Mouse (Mus musculus) hindbrain, embryonic 11.5 days (tissue): ENCODE measurements around the gene Katnal1. TPM values are rescaled to one million over a fixed set of nuclear protein-coding genes. Genes with fewer than 3 reads are reported as not detected.

Experiments
- ATAC-seq: fragments of 200-750 bp; cut with Nextera tagmentation; 2 replicates; pipeline ENCODE4 v1.8.0; 2017; ENCODE audit warnings: mild to moderate bottlenecking, moderate TSS enrichment, moderate library complexity; ENCODE audit not compliant: low FRiP score
- DNase-seq: peaks from one replicate; pipeline ENCODE4 v3.0.0-alpha.2; 2015; ENCODE audit warnings: low spot score
- H3K27ac ChIP-seq: fragments of 300-500 bp; sonication (generic); 2 replicates; pipeline ENCODE4 v1.5.1; 2014; ENCODE audit warnings: mild to moderate bottlenecking, low read depth, low read length
- H3K27me3 ChIP-seq: fragments of 300-500 bp; sonication (generic); 2 replicates; pipeline ENCODE4 v1.6.1; 2014; ENCODE audit warnings: mild to moderate bottlenecking, low read length, moderate library complexity, mixed read lengths; ENCODE audit not compliant: control insufficient read depth, insufficient read depth
- H3K36me3 ChIP-seq: fragments of 300-500 bp; sonication (generic); 2 replicates; pipeline ENCODE4 v1.6.1; 2014; ENCODE audit warnings: mild to moderate bottlenecking, low read length, moderate library complexity, mixed read lengths; ENCODE audit not compliant: control insufficient read depth, insufficient read depth
- H3K4me1 ChIP-seq: fragments of 300-500 bp; sonication (generic); replicated peaks from 2 replicates; pipeline ENCODE4 v1.6.1; 2014; ENCODE audit warnings: low read length, mixed read lengths; ENCODE audit not compliant: control insufficient read depth, insufficient read depth
- H3K4me2 ChIP-seq: fragments of 300-500 bp; sonication (generic); replicated peaks from 2 replicates; pipeline ENCODE4 v1.6.1; 2014; ENCODE audit warnings: mild to moderate bottlenecking, low read depth, low read length
- H3K4me3 ChIP-seq: fragments of 300-500 bp; sonication (generic); 2 replicates; pipeline ENCODE4 v1.5.1; 2014; ENCODE audit warnings: low read depth, low read length
- H3K9ac ChIP-seq: fragments of 300-500 bp; sonication (generic); 2 replicates; pipeline ENCODE4 v1.6.1; 2014; ENCODE audit warnings: low read depth, low read length
- H3K9me3 ChIP-seq: fragments of 300-500 bp; sonication (generic); 2 replicates; pipeline ENCODE4 v1.6.1; 2016; ENCODE audit warnings: low read length; ENCODE audit not compliant: control insufficient read depth
- WGBS: fragments of 180-500 bp; shearing (Covaris S2); extraction: QIAGEN DNeasy Blood & Tissue Kit; methylation state at CpG from one replicate; pipeline ENCODE4 v1.1.7; 2014; 5-methylcytosine and 5-hydroxymethylcytosine counted together
- polyA plus RNA-seq: library from polyadenylated mRNA; unstranded; fragments of >200 nt; fragmentation: Nextera tagmentation; extraction: Ambion mirVana; gene quantifications from 2 replicates; pipeline ENCODE4 v1.2.1, GENCODE M21; 2014

The Katnal1 gene
- polyA plus RNA-seq, 1 experiment from 2014 or later: 32.1 TPM

- DNase-seq (no peak), ATAC-seq (no peak)
- Histone ChIP-seq H3K4me1 (no peaks in the 10 kb centered on the region), H3K4me3 (no peak overlapping the region), H3K9ac (no peak overlapping the region), H3K36me3 (0 out of 2 replicates have a peak, but pooled peaks cover 4% of the 10 kb centered on the region), H3K4me2 (no peak overlapping the region), H3K27ac (no peak overlapping the region), H3K27me3 (no peaks in the 10 kb centered on the region), H3K9me3 (no peaks in the 10 kb centered on the region)
- WGBS: 89% methylated on average over 10 of the region's 10 CpGs
Observed at GRCm38 (mm10) chr5:148896515-148896914, 32.6 kb downstream of the Katnal1 start.

GRCm38 (mm10) chr5:148895833-148896232, 33.3 kb downstream of the Katnal1 start:
- DNase-seq: no peak
- H3K27me3 ChIP-seq: no peaks in the 10 kb centered on the region
- H3K9me3 ChIP-seq: no peaks in the 10 kb centered on the region
- WGBS: 93% methylated on average over 7 of the region's 7 CpGs
- no peak overlapping the region for H3K9ac ChIP-seq
- H3K27ac ChIP-seq: no peak overlapping the region
- ATAC-seq: no peak
- H3K4me1 ChIP-seq: no peaks in the 10 kb centered on the region
- 0 out of 2 replicates have a peak, but pooled peaks cover 4% of the 10 kb centered on the region for H3K36me3 ChIP-seq
- no peak overlapping the region for H3K4me2 ChIP-seq
- no peak overlapping the region for H3K4me3 ChIP-seq

GRCm38 (mm10) chr5:148895034-148895433, 34.1 kb downstream of the Katnal1 start:
- WGBS: 49% methylated on average over 5 of the region's 5 CpGs
- Histone ChIP-seq H3K4me2 (no peak overlapping the region), H3K9ac (no peak overlapping the region), H3K27ac (no peak overlapping the region), H3K36me3 (peaks cover 9% of the 10 kb centered on the region), H3K9me3 (no peaks in the 10 kb centered on the region), H3K4me1 (no peaks in the 10 kb centered on the region), H3K27me3 (no peaks in the 10 kb centered on the region), H3K4me3 (no peak overlapping the region)
- ATAC-seq: no peak
- no peak for DNase-seq

GRCm38 (mm10) chr5:148890237-148890636, 38.9 kb downstream of the Katnal1 start:
- no peak for ATAC-seq
- Histone ChIP-seq H3K36me3 (peaks cover 12% of the 10 kb centered on the region), H3K4me2 (no peak overlapping the region)

DNA sequence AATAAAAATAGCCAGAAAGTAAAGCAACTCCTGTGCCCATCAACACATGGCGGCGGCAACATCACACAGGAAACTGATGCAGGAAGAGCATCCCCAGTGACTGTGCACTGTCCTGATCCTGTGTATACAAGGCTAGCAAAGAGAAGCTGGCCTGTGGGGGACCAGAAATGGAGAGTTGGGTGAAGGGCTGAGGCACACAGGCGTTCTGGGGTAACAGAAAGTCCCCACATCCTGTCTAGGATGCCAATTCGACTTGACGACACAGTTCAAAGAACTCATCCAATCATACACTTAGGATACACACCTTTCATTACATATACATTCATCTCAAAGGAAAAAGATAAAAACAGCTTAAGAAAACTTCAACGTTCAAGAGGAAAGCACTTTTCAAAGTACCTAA, 41.1 kb downstream of the Katnal1 start:
- ATAC-seq (no peak), DNase-seq (no peak)
- Histone ChIP-seq H3K9ac (no peak overlapping the region), H3K4me3 (no peak overlapping the region), H3K4me2 (no peak overlapping the region), H3K4me1 (no peaks in the 10 kb centered on the region), H3K9me3 (no peaks in the 10 kb centered on the region), H3K36me3 (peaks cover 11% of the 10 kb centered on the region), H3K27ac (no peak overlapping the region), H3K27me3 (no peaks in the 10 kb centered on the region)
- WGBS: 92% methylated on average over 6 of the region's 6 CpGs

More at GRCm38 (mm10) chr5:148890237-148890636, 38.9 kb downstream of the Katnal1 start:
- DNase-seq: no peak
- H3K4me3 ChIP-seq: no peak overlapping the region
- no peak overlapping the region for H3K27ac ChIP-seq
- no peak overlapping the region for H3K9ac ChIP-seq
- WGBS: 96% methylated on average over 4 of the region's 4 CpGs
- no peaks in the 10 kb centered on the region for H3K4me1 ChIP-seq
- no peaks in the 10 kb centered on the region for H3K27me3 ChIP-seq
- H3K9me3 ChIP-seq: no peaks in the 10 kb centered on the region

DNA sequence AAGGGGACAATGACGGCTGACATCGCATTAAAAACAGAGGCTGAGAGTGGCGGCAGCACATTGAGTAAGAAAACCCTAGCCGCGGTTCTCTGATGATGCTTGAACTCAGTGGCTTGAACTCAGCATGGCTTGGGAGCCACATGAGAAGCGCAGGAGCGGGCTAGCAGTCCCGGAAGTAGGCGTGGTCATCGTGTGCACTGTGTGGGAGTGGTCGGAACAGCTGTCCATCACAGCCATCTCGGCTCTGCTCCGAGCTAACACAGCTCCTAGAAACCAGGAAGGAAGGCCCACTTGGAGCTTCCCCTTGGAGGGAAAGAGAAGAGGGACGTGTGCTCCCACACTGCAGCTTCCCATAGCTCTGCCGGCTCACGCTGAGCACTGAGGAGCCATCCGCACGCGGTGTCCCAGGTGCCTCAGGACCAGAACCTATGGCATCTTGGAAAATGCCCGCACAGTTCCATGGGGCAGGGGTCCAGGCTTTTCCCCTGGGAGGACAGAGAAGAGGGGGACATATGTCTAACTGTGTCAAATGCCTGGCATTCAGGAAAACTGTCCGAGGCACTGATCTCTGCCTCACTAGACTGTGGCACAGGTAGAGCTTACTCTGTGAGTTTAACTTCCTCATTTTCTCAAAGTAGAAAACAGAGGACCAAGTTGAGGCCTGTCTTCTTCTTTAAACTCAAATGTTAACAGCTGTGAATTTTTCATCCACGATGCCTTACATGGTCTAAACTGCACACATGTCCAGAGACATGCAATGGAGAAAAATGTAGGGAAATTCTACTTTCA, 43.1 kb downstream of the Katnal1 start:
- peaks cover 8% of the 10 kb centered on the region for H3K36me3 ChIP-seq

GRCm38 (mm10) chr5:148883671-148884070, 45.4 kb downstream of the Katnal1 start:
- no peak overlapping the region for H3K27ac ChIP-seq
- WGBS: 88% methylated on average over 8 of the region's 8 CpGs
- H3K9ac ChIP-seq: no peak overlapping the region
- no peaks in the 10 kb centered on the region for H3K4me1 ChIP-seq
- DNase-seq: no peak
- no peak overlapping the region for H3K4me3 ChIP-seq
- no peak for ATAC-seq
- H3K27me3 ChIP-seq: no peaks in the 10 kb centered on the region
- H3K4me2 ChIP-seq: no peak overlapping the region
- peaks cover 5% of the 10 kb centered on the region; the same call in 1 of the 2 replicates for H3K36me3 ChIP-seq
- no peaks in the 10 kb centered on the region for H3K9me3 ChIP-seq

More for the DNA sequence above, 43.1 kb downstream of the Katnal1 start:
- Histone ChIP-seq H3K9ac (peak overlapping the region; percentile 27; the same call in 1 of the 2 replicates), H3K4me2 (peak overlapping the region; percentile 31; the same call in 1 of the 2 replicates), H3K27me3 (no peaks in the 10 kb centered on the region), H3K9me3 (no peaks in the 10 kb centered on the region), H3K27ac (no peak overlapping the region), H3K4me1 (no peaks in the 10 kb centered on the region), H3K4me3 (peak overlapping the region; percentile 6; the same call in 1 of the 2 replicates)
- WGBS: 33% methylated on average over 22 of the region's 22 CpGs
- peak; percentile 83 for DNase-seq
- ATAC-seq: peak; percentile 90

DNA sequence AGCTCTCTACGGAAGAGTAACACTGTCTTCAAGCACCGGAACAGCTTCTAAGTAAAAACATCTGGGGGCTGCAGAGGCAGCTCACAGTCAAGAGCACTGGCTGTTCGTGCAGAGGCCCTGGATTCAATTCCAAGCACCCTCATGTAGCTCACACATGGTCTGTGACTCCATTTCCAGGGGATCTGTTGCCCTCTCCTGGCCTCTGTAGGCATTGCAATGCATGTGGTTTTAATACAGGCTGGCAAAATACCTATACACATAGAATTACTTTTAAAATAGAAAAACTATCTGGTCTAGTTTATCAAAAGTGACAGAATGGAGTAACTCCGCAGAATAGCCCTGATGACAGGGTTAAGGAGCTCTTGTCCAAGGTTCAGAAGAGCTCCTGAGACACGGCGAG, 49.9 kb downstream of the Katnal1 start:
- Histone ChIP-seq H3K9me3 (no peaks in the 10 kb centered on the region), H3K27me3 (no peaks in the 10 kb centered on the region), H3K27ac (no peak overlapping the region), H3K4me2 (no peak overlapping the region), H3K4me3 (no peak overlapping the region), H3K36me3 (peaks cover 5% of the 10 kb centered on the region; the same call in 1 of the 2 replicates), H3K9ac (no peak overlapping the region), H3K4me1 (no peaks in the 10 kb centered on the region)
- ATAC-seq (no peak), DNase-seq (no peak)
- WGBS: 84% methylated on average over 6 of the region's 6 CpGs

DNA sequence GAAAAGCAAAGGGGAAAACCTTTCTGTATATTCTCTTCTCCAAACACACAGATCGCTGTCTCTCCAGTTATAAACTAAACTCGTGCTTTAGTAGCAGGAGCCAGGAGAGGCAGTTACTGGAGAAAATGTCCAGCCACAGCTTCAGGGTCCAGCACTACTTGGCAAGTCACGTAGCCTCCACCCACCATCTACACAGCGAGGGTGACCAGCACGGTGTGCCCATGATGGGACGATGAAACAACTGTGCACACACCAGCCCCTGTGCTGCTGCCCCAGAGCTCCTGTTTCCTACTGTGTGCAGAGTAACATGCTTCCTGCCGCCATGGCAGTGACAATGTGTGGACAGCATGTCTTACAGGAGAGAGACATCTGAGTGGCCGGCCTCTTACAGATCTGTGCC, 56.0 kb downstream of the Katnal1 start:
- no peaks in the 10 kb centered on the region for H3K36me3 ChIP-seq
- H3K27me3 ChIP-seq: no peaks in the 10 kb centered on the region
- DNase-seq: no peak
- no peak overlapping the region for H3K27ac ChIP-seq
- no peak overlapping the region for H3K4me2 ChIP-seq
- no peaks in the 10 kb centered on the region for H3K9me3 ChIP-seq
- H3K4me3 ChIP-seq: no peak overlapping the region
- H3K4me1 ChIP-seq: no peaks in the 10 kb centered on the region
- WGBS: 89% methylated on average over 8 of the region's 8 CpGs
- no peak for ATAC-seq
- H3K9ac ChIP-seq: no peak overlapping the region
